Mouse (Mus musculus) monocyte, adult 5-6 weeks (primary cell): Measurements from ENCODE around the gene Garem2. TPM values are rescaled to one million over a fixed set of nuclear protein-coding genes. Genes with fewer than 3 reads are reported as not detected.

Experiments
- ATAC-seq: fragments of 153-309, 156-312 bp; replicated peaks from 2 replicates; pipeline ENCODE4 v1.8.0; 2017; ENCODE audit warnings: mild to moderate bottlenecking; ENCODE audit not compliant: low TSS enrichment, insufficient number of reproducible peaks, severe bottlenecking, poor library complexity, low FRiP score
- total RNA-seq: library from RNA; stranded (forward); fragments of 200-1000, 200-491, 200-594 nt; gene quantifications from 3 replicates; pipeline ENCODE4 v1.2.3, GENCODE M21; 2017

Gene Garem2
- total RNA-seq, 1 experiment from 2014 or later: not detected

- ATAC-seq: no peak
Measured at GRCm38 (mm10) chr5:30109899-30110298, 4.9 kb downstream of the Garem2 start.

DNA sequence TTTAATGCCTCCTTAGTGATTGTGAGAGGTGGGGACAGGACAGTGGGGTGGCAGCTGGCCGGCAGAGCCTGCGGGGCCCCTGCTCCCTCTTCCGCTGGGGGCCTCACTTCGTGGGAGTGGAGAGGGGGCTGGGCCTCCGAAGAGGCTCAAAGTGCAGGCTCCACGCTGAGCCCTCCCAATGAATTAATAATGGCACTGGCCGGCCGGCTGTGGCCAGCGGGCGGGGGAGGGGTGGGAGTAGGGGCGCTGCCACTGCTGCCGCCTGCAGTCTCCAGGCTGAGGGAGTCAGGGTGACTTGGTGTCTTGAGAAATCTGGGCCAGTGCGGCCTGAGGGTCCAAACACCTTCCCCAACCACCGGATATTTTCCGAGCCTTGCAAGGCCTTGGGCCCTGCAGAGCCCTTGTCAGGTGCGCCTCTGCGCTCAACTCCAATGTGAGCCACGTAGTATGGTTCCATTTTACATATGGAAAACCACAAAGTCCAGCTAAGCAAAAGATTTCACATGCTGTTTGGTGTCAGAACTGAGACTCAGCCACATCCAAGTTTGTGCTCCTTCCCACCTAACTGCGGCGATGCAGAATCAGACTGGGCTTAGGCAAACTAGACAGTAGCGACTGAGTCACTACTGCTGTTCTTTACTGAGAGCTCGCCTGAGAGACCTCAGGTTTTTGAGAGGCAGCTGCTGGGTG lies 5.6 kb downstream of the Garem2 start:
- ATAC-seq: no peak

- ATAC-seq: no peak
Measured at GRCm38 (mm10) chr5:30111126-30111525, 6.2 kb downstream of the Garem2 start.

GRCm38 (mm10) chr5:30111771-30112170 lies 6.8 kb downstream of the Garem2 start:
- no peak for ATAC-seq

DNA sequence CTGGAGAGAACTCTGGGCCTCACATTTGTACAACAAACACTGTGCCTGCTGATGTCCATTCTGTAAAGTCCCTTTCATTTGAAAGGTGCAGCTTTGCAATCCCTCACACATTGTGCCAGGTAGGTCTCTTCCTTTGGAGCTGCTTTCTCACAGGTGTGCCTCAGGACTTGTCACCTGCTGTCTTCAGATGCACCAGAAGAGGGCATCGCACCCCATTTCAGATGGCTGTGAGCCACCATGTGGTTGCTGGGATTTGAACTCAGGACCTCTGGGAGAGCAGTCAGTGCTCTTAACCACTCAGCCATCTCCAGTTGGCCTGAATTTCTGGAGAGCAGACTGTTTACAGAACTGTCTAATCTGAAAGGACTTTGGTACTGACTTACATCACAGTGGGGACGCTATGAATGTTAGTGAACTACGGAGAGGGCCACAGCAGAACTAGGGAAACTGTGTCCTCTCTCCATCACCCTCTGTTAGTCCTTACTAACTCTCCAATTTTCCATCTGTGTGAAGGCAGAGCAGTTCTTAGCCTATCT lies 7.6 kb downstream of the Garem2 start:
- no peak for ATAC-seq

- no peak for ATAC-seq
Measured at GRCm38 (mm10) chr5:30113881-30114760, 9.2 kb downstream of the Garem2 start.

DNA sequence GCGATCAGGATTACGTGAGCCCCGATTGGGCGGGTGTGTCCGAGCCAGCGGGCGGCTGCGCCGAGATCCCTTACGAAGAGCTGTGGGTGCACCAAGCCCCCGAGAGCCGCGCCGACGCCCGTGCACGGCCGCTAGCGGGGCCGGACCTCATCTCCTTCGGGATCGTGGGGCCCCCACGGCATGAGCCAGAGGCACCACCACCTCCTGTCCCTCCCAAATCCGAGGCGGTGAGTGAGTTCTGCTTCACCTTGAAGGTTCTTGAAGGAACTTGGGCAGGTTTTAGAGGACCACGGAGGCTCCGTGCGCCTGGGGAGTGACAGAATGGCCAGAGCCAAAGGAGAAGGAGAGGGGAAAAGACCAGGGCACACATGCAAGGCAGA lies 9.8 kb downstream of the Garem2 start:
- ATAC-seq: no peak

- no peak for ATAC-seq
Measured at GRCm38 (mm10) chr5:30115718-30116117, 10.8 kb downstream of the Garem2 start.

GRCm38 (mm10) chr5:30118018-30118417 lies 13.1 kb downstream of the Garem2 start:
- ATAC-seq: no peak

DNA sequence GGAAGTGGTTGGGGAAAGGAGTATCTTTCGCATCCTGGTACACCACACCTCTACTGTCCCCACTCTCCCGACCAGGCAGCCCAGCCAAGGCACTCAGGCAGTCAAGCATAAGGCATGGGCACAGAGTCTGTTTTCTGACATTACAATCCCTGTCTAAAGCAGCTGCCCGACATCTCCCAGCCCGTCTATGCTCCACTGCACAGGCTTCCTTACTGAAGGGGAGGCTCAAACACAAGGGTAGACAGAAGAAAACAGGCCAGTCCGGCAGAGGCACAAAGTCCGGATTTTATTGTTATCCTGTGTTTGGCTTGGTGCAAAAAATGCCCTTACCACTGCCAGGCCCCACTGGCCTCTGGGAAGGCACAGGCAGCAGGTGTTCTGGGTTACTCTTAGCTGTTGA lies 14.2 kb downstream of the Garem2 start:
- ATAC-seq: no peak

DNA sequence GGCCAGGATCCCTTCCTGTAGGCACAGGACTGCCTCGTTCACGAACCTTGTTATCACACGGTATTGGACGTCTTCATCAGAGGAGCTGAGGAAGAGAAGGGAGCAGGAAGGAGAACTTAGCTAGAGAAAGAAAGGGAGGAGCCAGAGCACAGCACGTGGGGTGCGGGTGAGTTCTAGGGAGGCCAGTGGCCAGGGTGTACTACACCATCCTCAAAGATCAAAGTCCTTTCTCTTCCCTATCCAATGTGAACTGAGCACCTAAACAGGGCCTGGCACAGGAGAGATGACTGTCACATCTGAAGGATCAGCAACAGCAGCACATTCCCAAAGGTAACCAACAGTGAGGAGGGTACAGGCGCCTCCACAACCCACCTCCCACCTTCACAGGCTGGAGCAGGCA lies 15.1 kb downstream of the Garem2 start:
- ATAC-seq: no peak

DNA sequence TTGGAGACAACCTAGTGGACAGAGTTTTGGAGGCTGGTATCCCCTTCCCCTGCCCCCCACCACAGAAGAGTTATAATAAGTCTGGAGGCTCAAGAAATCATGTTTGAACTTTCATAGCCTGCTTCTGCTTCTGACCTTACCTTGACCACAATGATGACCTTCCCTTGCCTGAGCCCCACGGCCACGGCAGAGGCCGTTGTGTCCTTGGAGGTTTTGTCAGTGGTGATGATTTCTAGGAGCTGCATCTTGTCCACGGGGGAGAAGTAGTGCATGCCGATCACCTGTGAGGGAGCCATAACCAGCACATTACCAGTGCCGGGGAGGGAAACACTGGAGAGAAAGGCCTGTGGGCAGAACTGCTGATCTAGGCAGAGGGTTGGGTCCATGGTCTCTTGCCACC lies 17.5 kb downstream of the Garem2 start:
- no peak for ATAC-seq

- no peak for ATAC-seq
Measured at GRCm38 (mm10) chr5:30125587-30125986, 20.6 kb downstream of the Garem2 start.

DNA sequence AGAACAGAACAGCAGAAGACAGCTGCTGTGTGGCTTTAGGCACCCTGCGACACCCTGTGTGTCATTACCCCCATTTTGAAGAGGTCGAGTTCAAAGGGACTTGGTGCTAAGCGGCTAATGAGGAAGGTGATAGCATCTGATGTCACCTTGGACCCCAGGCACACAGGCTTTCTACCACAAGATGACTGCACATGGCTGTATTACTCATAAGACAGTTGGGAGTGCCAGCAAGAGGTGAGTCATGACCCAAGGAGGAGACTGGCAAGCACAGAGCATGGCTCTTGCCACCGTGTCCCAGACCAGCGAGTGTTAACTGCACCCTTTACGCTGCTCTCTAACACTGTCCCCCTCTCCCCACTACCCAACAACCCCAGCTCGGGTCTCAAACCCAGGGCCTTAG lies 21.8 kb downstream of the Garem2 start:
- no peak for ATAC-seq

GRCm38 (mm10) chr5:30127921-30128597 lies 23.1 kb downstream of the Garem2 start:
- ATAC-seq: no peak

DNA sequence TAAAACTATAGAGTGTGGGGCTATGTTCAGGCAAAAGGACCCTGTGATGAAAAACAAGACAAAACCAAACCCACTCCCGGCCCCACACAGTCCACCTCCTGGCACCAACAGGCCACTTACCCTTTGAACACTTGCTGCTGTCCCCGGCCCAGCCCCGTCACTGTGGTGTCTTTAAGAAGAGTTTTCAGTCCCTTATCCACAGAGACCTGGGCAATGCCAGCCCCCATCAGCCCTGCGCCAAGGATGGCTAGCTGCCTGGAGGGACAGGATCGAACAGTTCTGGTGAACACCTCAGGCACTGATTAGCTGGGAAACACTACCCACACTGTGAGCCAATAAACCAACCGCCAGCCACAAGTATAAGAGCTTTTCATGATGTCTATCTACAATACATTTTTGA lies 23.7 kb downstream of the Garem2 start:
- no peak for ATAC-seq

- ATAC-seq: no peak
Measured at GRCm38 (mm10) chr5:30131246-30131645, 26.3 kb downstream of the Garem2 start.

- ATAC-seq: no peak
Measured at GRCm38 (mm10) chr5:30132173-30132572, 27.2 kb downstream of the Garem2 start.

DNA sequence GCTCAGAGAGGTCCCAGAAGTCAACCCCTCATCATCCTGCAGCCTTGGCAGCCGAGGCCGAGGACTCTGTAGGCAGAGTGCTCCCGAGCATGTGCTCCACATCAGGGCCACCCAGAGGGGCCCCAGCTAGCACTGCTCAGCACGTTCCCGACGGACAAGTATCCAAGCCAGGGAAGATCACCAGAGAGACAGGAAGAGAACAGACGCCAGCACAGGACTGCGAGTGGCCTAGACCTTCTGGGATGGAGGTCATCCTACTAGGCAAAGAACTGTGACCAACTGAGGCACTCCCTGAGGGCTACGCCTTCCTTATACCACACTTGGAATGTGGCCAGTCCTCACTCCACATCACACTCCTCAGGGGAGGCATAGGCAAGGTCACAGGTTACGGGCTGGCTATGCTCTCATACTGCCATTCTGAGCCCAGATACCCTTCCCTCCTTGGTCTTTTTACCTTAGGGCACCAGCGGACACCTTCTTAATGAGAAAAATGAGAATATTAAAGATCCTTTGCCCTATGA lies 30.8 kb downstream of the Garem2 start:
- no peak for ATAC-seq
